Mouse (Mus musculus): Measurements from ENCODE around the gene Olfr49. TPM values are rescaled to one million over a fixed set of nuclear protein-coding genes. Genes with fewer than 3 reads are reported as not detected.
A peak's percentile ranks its signal among the peaks of the same experiment; 100 is the strongest.

The Olfr49 gene
- not detected for total RNA-seq (2021)
- long read RNA-seq, experiment 1 = 0 reads
- long read RNA-seq, experiment 2 = 0 reads

GRCm38 (mm10) chr14:54284839-54285238 lies at the start of gene Olfr49:
Gene Olfr49 (minus strand): TSS chr14:54284939.
- no peak for DNase-seq (ENCODE audit: low spot score in 2 of 2)

- no peak for DNase-seq (ENCODE audit: low spot score in 2 of 2)
Measured at GRCm38 (mm10) chr14:54333452-54334189, 48.9 kb upstream of the Olfr49 start.

- peak in 1 of 2 experiments; percentile 1 for DNase-seq (ENCODE audit: low spot score in 2 of 2)
Measured at GRCm38 (mm10) chr14:54332176-54333074, 47.7 kb upstream of the Olfr49 start.

- no peak for DNase-seq (ENCODE audit: low spot score in 2 of 2)
Measured at GRCm38 (mm10) chr14:54331178-54331577, 46.4 kb upstream of the Olfr49 start.

- DNase-seq (ENCODE audit: low spot score in 2 of 2) = no peak
Measured at GRCm38 (mm10) chr14:54329201-54329600, 44.5 kb upstream of the Olfr49 start.

- DNase-seq (ENCODE audit: low spot score in 2 of 2) = no peak
Measured at GRCm38 (mm10) chr14:54328548-54328947, 43.8 kb upstream of the Olfr49 start.

- DNase-seq (ENCODE audit: low spot score in 2 of 2) = no peak
Measured at GRCm38 (mm10) chr14:54324486-54324885, 39.7 kb upstream of the Olfr49 start.

GRCm38 (mm10) chr14:54321556-54322376 lies 37.0 kb upstream of the Olfr49 start:
- no peak for DNase-seq (ENCODE audit: low spot score in 2 of 2)

- no peak for DNase-seq (ENCODE audit: low spot score in 2 of 2)
Measured at GRCm38 (mm10) chr14:54311763-54312162, 27.0 kb upstream of the Olfr49 start.

GRCm38 (mm10) chr14:54300676-54301075 lies 15.9 kb upstream of the Olfr49 start:
- DNase-seq (ENCODE audit: low spot score in 2 of 2) = no peak

- no peak for DNase-seq (ENCODE audit: low spot score in 2 of 2)
Measured at GRCm38 (mm10) chr14:54300136-54300535, 15.4 kb upstream of the Olfr49 start.

GRCm38 (mm10) chr14:54276446-54276845 lies 8.3 kb downstream of the Olfr49 start:
- DNase-seq (ENCODE audit: low spot score in 2 of 2) = no peak

- DNase-seq (ENCODE audit: low spot score in 2 of 2) = no peak
Measured at GRCm38 (mm10) chr14:54272696-54273095, 12.0 kb downstream of the Olfr49 start.

- no peak for DNase-seq (ENCODE audit: low spot score in 2 of 2)
Measured at GRCm38 (mm10) chr14:54271976-54272606, 12.6 kb downstream of the Olfr49 start.

GRCm38 (mm10) chr14:54270413-54270812 lies 14.3 kb downstream of the Olfr49 start:
- DNase-seq (ENCODE audit: low spot score in 2 of 2) = no peak

- DNase-seq (ENCODE audit: low spot score in 2 of 2) = no peak
Measured at GRCm38 (mm10) chr14:54269566-54269965, 15.2 kb downstream of the Olfr49 start.

GRCm38 (mm10) chr14:54267966-54268365 lies 16.8 kb downstream of the Olfr49 start:
- DNase-seq (ENCODE audit: low spot score in 2 of 2) = no peak

GRCm38 (mm10) chr14:54265951-54266350 lies 18.8 kb downstream of the Olfr49 start:
- DNase-seq (ENCODE audit: low spot score in 2 of 2) = no peak

GRCm38 (mm10) chr14:54265093-54265492 lies 19.6 kb downstream of the Olfr49 start:
- no peak for DNase-seq (ENCODE audit: low spot score in 2 of 2)

- DNase-seq (ENCODE audit: low spot score in 2 of 2) = no peak
Measured at GRCm38 (mm10) chr14:54264231-54264630, 20.5 kb downstream of the Olfr49 start.

- DNase-seq (ENCODE audit: low spot score in 2 of 2) = no peak
Measured at GRCm38 (mm10) chr14:54263099-54263498, 21.6 kb downstream of the Olfr49 start.
